Mouse (Mus musculus) central nervous system, embryonic 18 days (tissue): ENCODE results near the gene Gm10097. TPM values are rescaled to one million over a fixed set of nuclear protein-coding genes. Genes with fewer than 3 reads are reported as not detected.

Experiments
- polyA plus RNA-seq: library from polyadenylated mRNA; depleted of rRNA; stranded (reverse); fragments of >200 nt; gene quantifications from 2 replicates; pipeline ENCODE4 v1.2.3, GENCODE M21; 2012; rRNA removed

Gene Gm10097
- not detected in 2 replicates for polyA plus RNA-seq

GRCm38 (mm10) chr10:5068676-5069265, at the start of gene Gm10097:
Gene Gm10097 (plus strand): TSS chr10:5069192.

